Mouse (Mus musculus) CD4-positive helper T cell, adult 2 months (primary cell): ENCODE measurements around the gene Sap30l.
"Not testable (repeated sequence)": the region's sequence is repeated elsewhere in the genome, so short reads cannot be mapped to it uniquely, and the experiment has no call there.

ENCODE experiments used
- DNase-seq: peaks from one replicate; pipeline ENCODE4 v3.0.0-alpha.2; 2012; ENCODE audit warnings: low read depth, missing footprints, low spot score

Sap30l gene

DNA sequence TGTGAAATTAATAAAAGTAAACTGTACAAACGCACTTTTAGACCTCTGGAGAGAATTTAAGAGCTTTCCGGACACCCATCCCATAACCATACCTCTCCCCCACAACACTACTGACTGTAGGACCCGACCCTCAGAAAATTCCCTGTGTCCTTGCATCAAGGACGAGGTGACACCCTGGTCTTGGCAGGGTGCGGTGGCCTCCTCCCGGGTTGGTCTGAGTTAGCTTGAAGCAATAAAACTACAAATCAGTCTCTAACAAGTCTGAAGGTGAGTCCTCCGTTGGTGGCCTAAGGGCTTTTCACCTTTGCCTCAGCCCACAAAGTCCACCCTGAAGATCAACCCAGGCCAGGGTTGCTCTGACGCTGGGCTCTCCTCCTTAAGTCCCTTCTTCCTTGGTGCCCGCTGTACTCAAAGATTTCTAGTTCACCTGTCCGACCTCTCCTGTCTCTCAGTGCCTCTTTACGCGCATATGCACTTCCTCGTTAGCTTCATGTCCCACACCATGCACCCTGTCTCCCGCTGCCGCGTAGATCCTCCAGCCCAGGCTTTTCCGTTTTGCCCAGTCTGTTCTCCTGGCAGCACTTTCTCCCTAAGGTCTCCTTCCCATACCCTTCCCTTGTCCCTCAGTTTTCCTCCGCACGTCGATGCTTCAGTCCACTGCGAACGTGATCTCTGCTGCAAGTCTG, 1.0 kb upstream of the Sap30l start:
- DNase-seq: peak; percentile 36

DNA sequence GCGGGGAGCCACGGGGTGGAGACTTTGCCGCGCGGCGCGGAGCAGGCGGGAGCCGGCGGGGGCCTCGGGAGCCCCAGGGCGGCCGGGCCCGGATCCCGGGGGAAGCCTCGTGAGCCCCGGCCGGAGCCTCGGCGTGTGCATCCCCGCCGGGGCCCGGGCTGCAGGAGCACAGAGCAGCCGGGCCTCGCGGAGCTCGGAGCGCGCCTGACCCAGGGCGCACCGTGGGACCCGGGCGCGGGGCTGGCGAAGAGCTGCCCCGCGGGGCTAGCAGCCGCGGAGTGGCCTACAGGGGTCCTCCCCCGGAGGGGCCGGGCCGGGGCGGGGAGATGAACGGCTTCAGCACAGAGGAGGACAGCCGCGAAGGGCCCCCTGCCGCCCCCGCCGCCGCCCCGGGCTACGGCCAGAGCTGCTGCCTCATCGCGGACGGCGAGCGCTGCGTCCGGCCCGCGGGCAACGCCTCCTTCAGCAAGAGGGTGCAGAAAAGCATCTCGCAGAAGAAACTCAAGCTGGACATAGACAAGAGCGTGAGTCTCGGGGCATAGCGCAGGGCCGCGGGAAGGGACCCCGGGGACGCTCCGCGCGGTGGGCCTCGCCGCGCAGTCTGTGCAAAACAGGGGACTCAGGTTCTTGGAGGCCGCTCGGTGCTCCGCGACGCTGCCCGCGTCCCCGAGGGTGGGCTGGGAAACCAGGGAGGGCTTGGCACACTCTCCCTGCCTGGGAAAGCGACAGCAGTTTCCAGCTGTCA, 501 bp downstream of the Sap30l start:
- peak; percentile 48 for DNase-seq

DNA sequence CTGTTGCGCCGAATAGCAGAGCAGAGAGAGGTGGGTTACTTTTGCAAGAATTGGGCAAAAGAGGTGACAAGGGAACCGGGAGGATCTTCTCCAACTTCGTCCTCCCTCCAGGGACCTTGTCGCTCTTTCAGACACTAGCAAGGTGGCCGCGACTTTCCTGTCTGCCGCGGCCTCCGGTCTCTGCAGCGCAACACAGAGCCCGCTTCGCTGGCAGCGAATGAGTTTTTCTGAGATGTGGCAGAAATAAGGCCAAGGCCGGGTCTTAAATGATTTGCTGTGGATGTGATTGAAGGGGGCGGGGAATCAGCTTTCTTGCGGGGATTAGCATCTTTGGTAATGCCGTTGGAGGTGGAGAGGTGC, 1.1 kb downstream of the Sap30l start:
- peak; percentile 47 for DNase-seq

DNA sequence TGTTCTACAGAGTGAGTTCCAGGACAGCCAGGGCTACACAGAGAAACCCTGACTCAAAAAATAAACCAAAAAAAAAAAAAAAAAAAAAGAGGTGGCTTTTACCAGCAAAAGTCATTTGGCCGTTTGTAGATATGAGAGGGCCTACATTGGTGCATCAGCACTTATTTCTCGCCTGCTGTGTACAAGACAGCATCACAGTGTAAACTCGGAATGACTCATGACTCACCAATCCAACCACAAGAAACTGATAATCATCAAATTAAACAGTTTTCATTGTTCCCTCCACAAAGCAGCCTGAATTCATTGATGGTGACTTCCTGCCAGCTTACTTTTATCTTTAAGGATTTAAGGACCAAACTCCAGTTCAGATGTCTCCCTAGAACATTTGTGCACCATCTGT, 3.6 kb downstream of the Sap30l start:
- DNase-seq: peak; percentile 75

DNA sequence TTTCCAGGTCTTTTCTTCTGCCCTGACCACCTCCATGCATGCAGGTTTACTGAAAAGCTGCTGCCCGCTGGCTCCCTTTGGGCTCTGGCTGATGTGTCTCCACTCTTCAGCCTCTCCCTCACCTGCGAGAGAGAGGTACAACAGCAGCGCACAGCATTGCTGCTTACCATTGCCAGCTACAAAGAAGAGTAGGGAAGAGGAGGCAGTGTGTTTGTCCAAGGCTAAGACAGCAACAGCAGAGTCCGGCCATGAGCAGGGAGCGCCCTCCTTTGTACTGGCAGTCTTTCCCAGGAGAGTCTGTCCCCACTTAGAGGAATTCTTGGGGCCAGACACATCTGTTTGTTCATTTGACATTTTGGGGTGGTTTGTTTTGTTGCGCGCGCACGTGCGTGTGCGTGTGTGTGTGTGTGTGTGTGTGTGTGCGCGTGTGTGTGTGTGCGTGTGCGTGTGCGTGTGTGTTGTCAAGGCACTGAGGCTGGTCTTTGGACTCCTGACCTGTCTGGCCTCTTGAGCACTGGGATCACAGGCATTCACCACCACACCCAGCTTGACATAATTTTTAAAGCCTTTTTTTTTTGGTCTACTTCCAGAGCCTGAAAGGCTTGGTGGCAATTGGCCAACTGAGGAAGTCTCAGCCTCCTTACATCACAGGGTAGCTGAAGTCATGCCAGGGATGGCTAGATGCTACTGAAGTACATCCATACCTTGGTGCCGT, 7.7 kb downstream of the Sap30l start:
- no peak for DNase-seq

DNA sequence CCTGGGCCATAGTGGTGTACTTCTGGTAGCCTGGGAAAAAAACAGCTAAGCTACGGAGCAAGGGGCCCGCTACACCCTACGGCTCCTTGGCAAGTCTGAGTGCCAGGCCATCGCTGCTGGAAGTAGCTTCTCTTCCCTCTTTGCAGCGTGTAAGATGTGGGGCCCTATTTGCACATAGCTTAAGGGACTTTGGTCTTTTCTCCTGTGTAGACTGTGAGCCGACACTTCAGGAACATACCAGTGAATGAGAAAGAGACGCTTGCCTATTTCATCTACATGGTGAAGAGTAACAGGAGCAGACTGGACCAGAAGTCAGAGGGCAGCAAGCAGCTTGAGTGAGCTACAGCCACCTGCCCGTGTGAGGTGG, 8.3 kb downstream of the Sap30l start:
- no peak for DNase-seq

DNA sequence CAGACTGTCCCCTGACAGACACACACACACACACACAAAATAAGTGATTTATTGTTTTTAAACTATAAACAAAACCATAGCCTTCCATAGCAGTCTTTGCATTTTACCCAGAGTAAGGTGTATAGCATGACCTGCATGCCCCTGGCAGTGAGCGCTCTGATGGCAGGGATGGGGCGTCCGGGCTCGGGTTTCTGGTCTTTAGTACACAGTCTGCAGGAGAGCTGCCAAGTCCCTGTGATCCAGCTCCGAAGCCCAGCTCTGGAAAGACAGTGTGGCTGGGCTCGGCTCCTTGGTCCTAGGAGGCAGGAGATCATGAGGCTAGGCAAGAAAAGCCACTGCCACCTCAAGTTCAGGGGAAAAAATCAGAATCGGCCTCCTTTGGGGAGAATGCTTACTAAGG, 9.6 kb downstream of the Sap30l start:
- DNase-seq: no peak

DNA sequence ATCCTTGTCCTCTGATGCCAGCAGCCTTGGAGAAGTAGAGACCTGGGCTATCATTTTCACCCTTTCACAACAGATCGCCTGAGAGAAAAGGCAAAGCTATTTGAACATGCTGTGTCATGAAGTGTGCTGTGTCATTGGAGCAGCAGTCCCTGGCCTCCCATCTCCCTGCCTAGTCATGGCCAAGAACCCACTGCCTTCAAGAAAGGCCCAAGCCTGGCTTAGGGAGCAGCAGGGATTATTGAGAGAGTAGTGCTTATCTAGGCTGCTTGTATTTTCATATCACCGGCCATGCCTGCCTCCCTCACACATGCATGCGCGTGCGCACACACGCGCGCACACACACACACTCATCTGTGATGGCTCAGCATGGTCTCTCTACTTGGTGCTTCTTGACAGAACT, 10.8 kb downstream of the Sap30l start:
- DNase-seq: no peak

DNA sequence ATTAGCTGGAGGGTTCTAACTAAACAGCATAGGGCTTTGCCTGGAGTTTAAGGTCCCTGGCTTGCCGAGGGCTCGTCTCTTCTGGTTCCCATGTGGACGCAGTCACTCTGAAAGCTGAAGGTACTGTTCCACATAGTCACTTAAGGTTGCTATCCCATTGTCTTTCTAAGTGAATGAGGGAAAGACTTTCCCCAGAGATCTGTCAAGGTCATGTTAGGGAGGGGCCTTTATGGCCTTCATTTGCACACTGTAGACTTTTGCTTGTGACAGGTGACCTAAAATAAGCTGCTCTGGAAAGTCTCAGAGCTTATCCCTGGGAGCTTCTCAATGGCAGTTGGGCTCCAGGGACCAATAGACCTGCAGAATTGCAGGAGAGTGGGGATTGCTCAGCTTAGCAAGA, 12.2 kb downstream of the Sap30l start:
- no peak for DNase-seq

DNA sequence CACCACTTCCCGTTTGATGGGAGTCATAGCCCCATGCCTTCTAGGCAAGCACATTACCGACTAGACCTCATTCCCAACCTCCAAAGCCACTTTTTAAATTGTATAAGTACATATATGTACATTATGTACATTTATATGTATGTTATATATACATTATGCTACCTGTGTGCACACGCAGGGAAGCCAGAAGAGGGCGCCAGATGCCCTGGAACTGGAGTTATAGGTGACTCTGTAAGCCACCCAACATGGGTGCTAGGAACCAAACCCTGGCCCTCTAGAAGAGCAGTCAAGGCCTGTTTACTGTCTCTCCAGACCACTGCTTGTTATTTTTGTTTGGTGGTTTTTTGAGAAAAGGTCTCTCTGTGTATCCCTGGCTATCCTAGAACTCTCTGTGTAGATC, 16.8 kb downstream of the Sap30l start:
- no peak for DNase-seq

DNA sequence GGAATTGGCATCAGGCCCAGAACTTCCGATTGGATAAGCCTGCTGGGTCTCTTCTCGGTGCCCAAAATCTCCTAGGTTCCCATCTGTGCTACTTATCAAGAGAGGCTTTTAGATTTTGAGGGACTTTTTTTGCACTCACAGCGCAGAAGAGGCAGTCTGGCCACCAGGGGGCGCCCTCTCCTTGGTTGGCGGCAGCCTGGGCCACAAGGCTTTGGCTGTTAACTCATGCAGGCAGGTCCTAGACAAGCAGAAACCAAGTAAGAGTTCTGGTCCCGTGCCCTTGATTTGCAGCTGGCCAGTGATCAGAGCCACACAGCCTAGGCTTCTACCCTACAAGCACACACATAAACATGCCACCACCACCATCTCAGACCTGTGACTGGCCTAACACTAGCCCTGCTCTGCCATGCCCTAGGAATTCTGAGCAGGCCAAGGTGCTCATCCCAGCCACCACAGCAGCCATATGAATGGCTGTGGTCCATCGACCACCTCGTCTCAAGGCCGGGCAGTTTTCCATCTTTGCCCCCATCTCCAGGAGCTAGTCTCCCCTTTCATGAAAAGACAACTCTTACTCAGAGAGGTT, 18.7 kb downstream of the Sap30l start:
- peak; percentile 61 for DNase-seq

DNA sequence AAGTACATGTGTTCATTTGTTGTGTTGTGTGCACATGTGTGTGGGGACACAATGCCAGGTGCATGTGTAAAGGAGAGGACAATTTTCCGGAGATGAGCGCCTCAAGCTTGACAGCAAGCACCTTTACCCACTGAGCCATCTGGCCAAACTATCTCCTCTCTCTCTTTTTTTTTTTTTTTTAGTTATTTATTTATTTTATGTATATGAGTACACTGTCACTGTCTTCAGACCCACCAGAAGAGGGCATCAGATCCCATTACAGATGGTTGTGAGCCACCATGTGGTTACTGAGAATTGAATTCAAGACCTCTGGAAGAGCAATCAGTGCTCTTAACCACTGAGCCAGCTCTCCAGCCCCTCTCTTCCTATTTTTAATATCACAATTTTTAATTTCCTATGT, 21.7 kb downstream of the Sap30l start:
- not testable (repeated sequence) for DNase-seq

DNA sequence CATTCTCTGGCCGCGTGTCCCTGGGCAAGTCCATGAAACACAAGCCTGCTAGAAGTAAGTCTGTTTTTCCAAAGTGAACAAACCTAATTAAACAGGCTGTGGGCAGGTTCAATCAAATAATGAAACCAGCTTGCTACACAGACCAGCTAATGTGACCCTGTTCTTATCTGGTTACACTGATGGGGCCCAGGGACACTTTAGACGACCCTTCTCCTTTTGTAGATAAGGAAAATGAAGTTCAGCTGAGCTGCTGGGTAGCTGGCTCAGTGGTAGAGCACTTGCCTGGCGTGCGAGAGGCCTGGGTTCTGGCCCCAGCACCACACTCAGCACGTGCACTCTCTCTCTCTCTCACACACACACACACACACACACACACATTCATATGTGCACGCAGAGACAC, 22.3 kb downstream of the Sap30l start:
- DNase-seq: no peak

DNA sequence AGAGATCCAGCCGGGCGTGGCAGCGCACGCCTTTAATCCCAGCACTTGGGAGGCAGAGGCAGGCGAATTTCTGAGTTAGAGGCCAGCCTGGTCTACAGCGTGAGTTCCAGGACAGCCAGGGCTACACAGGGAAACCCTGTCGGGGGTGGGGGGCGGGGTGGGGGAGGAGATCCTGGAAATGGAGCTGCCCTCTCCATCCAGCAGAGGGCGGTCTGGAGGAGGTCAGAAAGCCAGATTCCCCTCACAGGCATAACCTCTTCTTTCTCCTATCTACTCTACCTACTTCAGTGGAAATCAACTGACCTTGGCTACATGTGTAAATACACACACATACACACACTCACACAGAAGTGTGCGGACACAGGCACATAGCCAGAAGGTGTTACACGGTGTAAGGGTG, 23.8 kb downstream of the Sap30l start:
- not testable (repeated sequence) for DNase-seq

DNA sequence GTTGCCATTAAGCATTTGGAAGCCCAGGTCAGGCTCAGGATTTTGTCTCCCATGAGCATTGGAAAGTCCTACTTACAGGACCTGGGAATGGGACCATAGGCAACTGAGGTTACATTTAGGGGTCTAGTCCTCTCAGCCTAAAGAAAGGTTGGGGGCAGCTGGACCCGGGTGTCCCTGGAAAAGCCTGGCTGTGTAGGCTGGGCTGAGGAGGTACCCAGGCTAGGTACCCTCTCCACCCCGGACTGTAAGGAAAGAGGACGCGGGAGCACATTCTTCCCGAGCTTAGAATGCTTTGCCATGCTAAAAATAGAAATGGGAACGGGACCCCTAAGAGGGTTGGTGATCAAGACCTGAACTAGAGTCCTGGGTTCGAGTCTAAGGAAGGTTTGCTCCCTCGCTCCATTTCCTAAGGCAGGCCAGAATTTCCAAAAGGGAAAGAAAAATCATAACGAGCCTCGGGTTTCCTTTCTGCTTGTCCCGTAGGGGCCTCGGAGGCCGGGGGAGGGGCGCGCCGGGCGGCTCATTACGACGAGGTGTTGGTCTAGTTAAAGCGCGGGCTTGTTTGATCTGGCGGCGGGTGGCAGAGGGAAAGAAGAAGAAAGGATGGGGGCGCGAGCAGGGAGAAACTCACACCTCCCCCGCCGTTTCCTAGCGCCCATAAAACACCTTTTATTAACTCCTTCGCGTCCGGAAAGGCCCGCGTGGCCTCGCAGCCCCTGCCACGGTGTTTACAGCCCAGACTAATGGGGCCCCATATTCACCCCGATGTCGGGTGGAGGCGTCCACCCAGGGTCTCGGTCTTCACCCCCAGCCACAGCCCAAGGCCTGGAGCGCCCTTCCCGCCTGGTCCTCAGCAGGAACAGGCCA, 25.8 kb downstream of the Sap30l start:
- DNase-seq: peak; percentile 30

DNA sequence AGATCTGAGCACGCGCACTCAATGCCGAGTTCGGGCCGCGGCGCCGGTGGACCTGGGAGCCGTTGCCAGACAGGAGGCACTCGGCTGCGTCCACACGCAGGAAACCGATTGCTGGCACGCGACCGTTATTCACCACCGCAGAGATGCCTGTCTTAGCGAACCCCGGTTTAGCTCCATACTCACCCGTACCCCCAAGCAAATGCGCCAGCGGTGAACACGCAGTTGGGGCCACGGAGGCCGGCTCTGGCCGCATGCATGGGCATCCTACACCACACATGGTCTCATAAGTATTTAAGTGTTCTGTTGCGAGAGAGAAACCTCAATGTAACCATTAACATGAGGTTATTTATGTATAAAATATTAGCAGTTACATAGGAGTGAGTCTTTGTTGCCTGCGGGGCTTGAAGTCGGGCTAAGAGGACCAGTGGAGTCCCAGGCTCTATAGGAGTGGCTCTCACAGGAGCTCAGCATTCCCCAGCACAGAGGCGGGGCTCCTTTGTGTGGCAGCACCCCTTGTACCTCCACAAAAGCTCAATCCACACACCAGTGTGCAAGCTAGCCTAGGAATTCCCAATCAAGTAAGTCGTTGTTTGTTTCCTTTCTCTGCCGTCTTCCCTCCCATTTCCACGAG, 26.6 kb downstream of the Sap30l start:
- DNase-seq: peak; percentile 23

DNA sequence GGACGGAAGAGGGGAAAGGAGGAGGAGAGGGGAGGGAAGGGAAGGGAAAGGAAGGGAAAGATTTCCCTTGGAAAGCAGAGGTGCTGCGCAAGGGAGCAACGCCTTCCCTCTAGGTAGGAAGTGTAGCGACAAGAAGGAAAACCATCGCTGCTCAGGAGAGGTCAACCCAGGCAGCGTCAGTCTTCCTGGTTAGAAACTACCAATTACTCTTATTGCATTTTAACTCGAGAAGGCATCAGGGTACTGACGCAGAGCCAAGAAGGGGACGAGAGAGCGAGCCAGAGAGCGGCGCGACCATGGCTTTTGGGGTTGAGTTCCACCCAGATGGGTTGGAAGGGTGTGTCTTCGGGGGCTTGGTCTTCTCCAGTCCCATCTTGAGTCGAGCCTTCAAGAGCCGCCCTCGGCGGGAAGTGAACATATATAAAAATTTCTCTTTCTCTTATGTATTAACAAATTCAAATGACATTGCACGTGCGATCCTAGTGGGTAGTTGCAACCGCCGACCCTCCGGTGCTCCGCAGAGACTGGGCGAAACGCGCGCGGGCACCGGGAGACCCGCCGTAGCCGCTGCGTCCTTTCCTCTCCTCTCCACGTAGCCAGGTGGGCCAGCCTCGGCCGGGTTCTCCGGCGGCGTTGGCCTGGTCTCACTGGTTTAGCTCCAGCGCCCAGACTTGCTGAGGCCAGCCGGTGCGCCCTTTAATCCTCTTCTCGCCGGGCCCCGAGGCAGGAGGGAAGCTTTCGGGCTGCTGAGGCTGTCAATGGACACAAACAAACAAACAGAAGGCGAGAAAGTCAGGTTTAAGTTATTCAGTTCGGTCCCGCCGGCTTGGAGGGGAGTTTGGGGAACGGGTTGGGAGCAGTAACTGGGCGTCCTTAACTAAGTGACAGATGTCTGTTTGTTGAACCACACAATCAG, 27.8 kb downstream of the Sap30l start:
- no peak for DNase-seq

DNA sequence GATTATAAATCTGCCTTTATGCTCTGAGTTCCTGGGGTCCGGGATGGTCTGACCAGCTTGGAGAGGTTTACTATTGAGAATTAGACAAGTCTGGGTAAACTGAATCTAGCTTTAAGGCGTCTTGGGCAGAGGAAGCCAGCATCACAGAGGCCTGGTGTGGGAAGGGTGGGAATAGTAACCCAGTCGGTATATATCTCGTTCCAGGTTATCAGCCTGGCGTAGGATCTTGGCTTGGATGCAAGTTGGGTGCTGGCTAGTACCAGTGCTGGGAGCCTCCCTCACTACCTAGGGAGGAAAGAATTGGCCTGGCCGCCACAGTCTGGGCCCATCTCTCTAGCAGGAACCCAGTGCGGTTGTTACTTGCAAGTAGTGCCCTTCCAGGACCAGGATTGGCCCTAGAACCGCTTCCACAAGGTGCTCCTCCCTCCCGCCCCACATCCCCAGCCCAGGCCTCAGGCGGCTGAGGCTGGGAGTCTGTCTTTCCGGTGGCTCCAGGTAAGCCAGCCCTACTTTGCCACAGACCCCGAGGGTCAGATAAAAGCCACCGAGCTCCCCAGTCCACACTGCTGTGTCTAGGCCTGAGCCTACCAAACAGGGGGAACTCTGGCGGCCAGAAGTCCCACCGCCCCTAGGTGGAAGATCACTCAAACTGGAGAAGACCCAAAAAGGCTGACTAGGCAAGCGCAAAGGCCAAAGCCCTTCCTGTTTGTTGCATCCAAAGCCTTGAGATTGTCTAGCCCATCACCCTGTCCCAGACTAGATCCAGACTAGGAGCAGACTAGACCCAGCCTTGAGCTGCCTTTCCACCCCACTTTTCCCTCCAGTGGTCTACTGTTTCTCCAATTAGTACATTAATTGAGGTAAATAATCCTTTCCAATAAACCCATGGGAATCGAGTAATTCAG, 28.7 kb downstream of the Sap30l start:
- no peak for DNase-seq

DNA sequence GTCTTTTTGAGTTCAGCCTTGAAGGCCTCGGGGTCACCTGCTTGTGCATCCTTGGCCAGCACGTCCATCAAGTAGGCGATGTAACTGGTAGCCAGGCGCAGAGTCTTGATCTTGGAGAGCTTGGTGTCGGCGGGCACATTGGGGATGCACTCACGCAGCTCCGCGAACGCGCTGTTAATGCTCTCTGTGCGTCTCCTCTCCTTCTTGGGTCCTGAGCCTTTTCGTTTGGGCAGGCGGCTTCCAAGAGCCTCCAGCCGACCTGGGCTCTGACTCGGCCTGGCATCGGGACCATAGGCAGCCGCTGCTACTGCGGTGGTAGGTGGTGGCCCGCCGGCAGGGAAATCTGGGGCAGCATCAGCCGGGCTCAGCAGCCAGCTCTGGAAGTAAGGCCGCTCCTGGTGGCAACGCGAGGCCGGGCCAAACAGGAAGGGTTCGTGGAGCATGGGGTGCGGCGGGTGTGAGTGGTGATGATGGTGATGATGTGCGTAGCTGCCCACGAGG, 29.9 kb downstream of the Sap30l start:
- no peak for DNase-seq
